Mouse (Mus musculus) cerebellum, postnatal 25 days (tissue): Measurements from ENCODE around the gene Rassf3.

Experiments
- DNase-seq, 2 experiments: peaks; one replicate each; pipeline ENCODE4 v3.0.0; 2021; ENCODE audit warnings: mixed read lengths in 2 of 2

Gene Rassf3

GRCm38 (mm10) chr10:121459124-121459853 lies 16.9 kb downstream of the Rassf3 start:
- no peak for DNase-seq

GRCm38 (mm10) chr10:121458408-121458807 lies 17.7 kb downstream of the Rassf3 start:
- DNase-seq: no peak

- no peak for DNase-seq
Observed at GRCm38 (mm10) chr10:121457381-121457780, 18.8 kb downstream of the Rassf3 start.

- DNase-seq: no peak
Observed at GRCm38 (mm10) chr10:121455517-121455916, 20.6 kb downstream of the Rassf3 start.

GRCm38 (mm10) chr10:121454708-121455475 lies 21.3 kb downstream of the Rassf3 start:
- DNase-seq: no peak

- no peak for DNase-seq
Observed at GRCm38 (mm10) chr10:121454033-121454432, 22.1 kb downstream of the Rassf3 start.

- DNase-seq: no peak
Observed at GRCm38 (mm10) chr10:121445808-121446207, 30.3 kb downstream of the Rassf3 start.

- DNase-seq: no peak
Observed at GRCm38 (mm10) chr10:121444198-121444597, 31.9 kb downstream of the Rassf3 start.

GRCm38 (mm10) chr10:121443791-121444190 lies 32.4 kb downstream of the Rassf3 start:
- no peak for DNase-seq

- DNase-seq: no peak
Observed at GRCm38 (mm10) chr10:121439310-121439731, 36.8 kb downstream of the Rassf3 start.

GRCm38 (mm10) chr10:121438109-121438508 lies 38.0 kb downstream of the Rassf3 start:
- no peak for DNase-seq

- DNase-seq: no peak
Observed at GRCm38 (mm10) chr10:121436693-121437092, 39.5 kb downstream of the Rassf3 start.

- DNase-seq: no peak
Observed at GRCm38 (mm10) chr10:121436258-121436645, 39.9 kb downstream of the Rassf3 start.

- DNase-seq: no peak
Observed at GRCm38 (mm10) chr10:121435546-121436257, 40.4 kb downstream of the Rassf3 start.

- DNase-seq: no peak
Observed at GRCm38 (mm10) chr10:121434441-121435103, 41.6 kb downstream of the Rassf3 start.

GRCm38 (mm10) chr10:121432635-121433280 lies 43.4 kb downstream of the Rassf3 start:
- DNase-seq: peak; percentile 55 to 57

- DNase-seq: no peak
Observed at GRCm38 (mm10) chr10:121432041-121432634, 44.0 kb downstream of the Rassf3 start.

GRCm38 (mm10) chr10:121430764-121431540 lies 45.2 kb downstream of the Rassf3 start:
- no peak for DNase-seq

GRCm38 (mm10) chr10:121429981-121430682 lies 46.0 kb downstream of the Rassf3 start:
- no peak for DNase-seq

- no peak for DNase-seq
Observed at GRCm38 (mm10) chr10:121429581-121429980, 46.6 kb downstream of the Rassf3 start.
